Mouse (Mus musculus) megakaryocyte, embryonic 14.5 days (primary cell): ENCODE data around the gene Ccdc102a.

ENCODE experiments used
- FLI1 ChIP-seq: IDR thresholded peaks from 2 replicates; pipeline ENCODE4 v1.6.1; 2012; ENCODE audit warnings: low read length, inconsistent platforms, mixed read lengths
- GATA1 ChIP-seq: IDR thresholded peaks from 3 replicates; pipeline ENCODE4 v1.6.1; 2012; ENCODE audit warnings: mixed read lengths, low read length, inconsistent platforms, borderline replicate concordance

DNA sequence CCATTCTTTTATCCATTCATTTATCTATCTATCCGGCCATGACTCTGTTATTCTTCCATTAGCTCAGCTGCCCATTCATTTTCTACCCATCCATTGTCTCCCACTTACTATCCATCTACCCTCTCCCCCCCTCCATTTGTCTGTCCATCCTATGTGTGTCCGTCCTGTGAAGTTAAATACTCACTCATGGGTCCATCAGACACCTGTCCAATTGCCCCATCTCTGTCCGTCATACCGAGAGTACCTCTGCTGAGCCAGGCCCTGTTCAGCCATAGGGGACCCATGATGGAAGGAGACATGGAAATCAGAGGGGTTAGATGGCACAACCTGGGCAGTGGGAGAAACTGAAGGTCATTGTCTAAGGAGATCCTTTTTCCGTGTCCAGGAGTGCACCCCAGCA is 32.6 kb upstream of the Ccdc102a start:
- TF ChIP-seq FLI1 (no peak), GATA1 (no peak)
